Mouse (Mus musculus): ENCODE results near the gene Smu1.

GRCm38 (mm10) chr4:40757157-40757779 is 455 bp downstream of the Smu1 start:
- TF ChIP-seq POLR2A (IDR thresholded peaks at IDR 0.05; ENCODE audit: extremely low read depth, insufficient read depth, low read length) = no peak
- TF ChIP-seq CTCF (IDR thresholded peaks at IDR 0.05; ENCODE audit: extremely low read depth, insufficient read depth, low read length) = no peak
